Mouse (Mus musculus) limb, embryonic 10.5 days (tissue): Measurements from ENCODE around the gene Rad51. TPM values are rescaled to one million over a fixed set of nuclear protein-coding genes. Genes with fewer than 3 reads are reported as not detected.

Source experiments
- DNase-seq: peaks from one replicate; pipeline ENCODE4 v3.0.0-alpha.2; 2017; ENCODE audit warnings: low spot score
- H3K27ac ChIP-seq: fragments of 300-500 bp; sonication (generic); 2 replicates; pipeline ENCODE4 v1.5.1; 2016; ENCODE audit warnings: mild to moderate bottlenecking
- H3K27me3 ChIP-seq: fragments of 300-500 bp; sonication (generic); 2 replicates; pipeline ENCODE4 v1.6.1; 2016; ENCODE audit warnings: low read depth, mild to moderate bottlenecking; ENCODE audit not compliant: poor library complexity, severe bottlenecking
- H3K36me3 ChIP-seq: fragments of 300-500 bp; sonication (generic); 2 replicates; pipeline ENCODE4 v1.6.1; 2016; ENCODE audit warnings: mild to moderate bottlenecking, moderate library complexity
- H3K4me1 ChIP-seq: fragments of 300-500 bp; sonication (generic); 2 replicates; pipeline ENCODE4 v1.6.1; 2016
- H3K4me3 ChIP-seq: fragments of 300-500 bp; sonication (generic); 2 replicates; pipeline ENCODE4 v1.5.1; 2016; ENCODE audit warnings: mild to moderate bottlenecking, moderate library complexity
- H3K9me3 ChIP-seq: fragments of 300-500 bp; sonication (generic); replicated peaks from 2 replicates; pipeline ENCODE4 v1.6.1; 2016; ENCODE audit warnings: mild to moderate bottlenecking
- WGBS: fragments of 180-500 bp; shearing (Covaris S2); methylation state at CpG from one replicate; pipeline ENCODE4 v1.1.7; 2016; 5-methylcytosine and 5-hydroxymethylcytosine counted together
- polyA plus RNA-seq: library from polyadenylated mRNA; unstranded; fragments of >200 nt; fragmentation: Nextera tagmentation; extraction: Ambion mirVana; gene quantifications from 2 replicates; pipeline ENCODE4 v1.2.1, GENCODE M21; 2016

Rad51 gene
- polyA plus RNA-seq, 1 experiment from 2014 or later = 95.9 TPM

GRCm38 (mm10) chr2:119194140-119194539 lies 81.5 kb downstream of the Rad51 start:
- 87% methylated on average over 5 of the region's 5 CpGs for WGBS
- Histone ChIP-seq H3K4me1 (peaks cover 47% of the 10 kb centered on the region), H3K27ac (no peak overlapping the region), H3K36me3 (no peaks in the 10 kb centered on the region), H3K4me3 (no peak overlapping the region), H3K9me3 (no peaks in the 10 kb centered on the region), H3K27me3 (no peaks in the 10 kb centered on the region)
- DNase-seq = no peak

GRCm38 (mm10) chr2:119196316-119197108 lies 83.9 kb downstream of the Rad51 start:
- no peaks in the 10 kb centered on the region for H3K27me3 ChIP-seq
- 8% methylated on average over 4 of the region's 4 CpGs for WGBS
- H3K4me1 ChIP-seq = peaks cover 48% of the 10 kb centered on the region
- H3K9me3 ChIP-seq = no peaks in the 10 kb centered on the region
- H3K4me3 ChIP-seq = no peak overlapping the region
- peak; percentile 73 for DNase-seq
- peak overlapping the region; percentile 80 for H3K27ac ChIP-seq
- no peaks in the 10 kb centered on the region for H3K36me3 ChIP-seq

Other genes with a start within 250 kb of the Rad51 start
- gene Bahd1, start 212.4 kb upstream of the Rad51 start, polyA plus RNA-seq = 2.4 and 2.6 TPM in 2 replicates
- gene Chst14, start 186.3 kb upstream of the Rad51 start, polyA plus RNA-seq = 26.2 and 30.3 TPM in 2 replicates
- 18.2 and 19.7 TPM in 2 replicates for gene Ccdc32, start 83.4 kb upstream of the Rad51 start, polyA plus RNA-seq
- gene Rpusd2, start 78.0 kb upstream of the Rad51 start, polyA plus RNA-seq = 6.9 and 8.8 TPM in 2 replicates
- 42.5 and 58.0 TPM in 2 replicates for gene Knl1, start 65.7 kb upstream of the Rad51 start, polyA plus RNA-seq
- 52.1 and 53.8 TPM in 2 replicates for gene Rmdn3, start 44.2 kb downstream of the Rad51 start, polyA plus RNA-seq
- 6.5 and 8.4 TPM in 2 replicates for gene Gchfr, start 55.0 kb downstream of the Rad51 start, polyA plus RNA-seq
- 0.73 and 0.95 TPM in 2 replicates for gene Gm14137, start 61.7 kb downstream of the Rad51 start, polyA plus RNA-seq
- 62.1 and 64.2 TPM in 2 replicates for gene Zfyve19, start 95.8 kb downstream of the Rad51 start, polyA plus RNA-seq
- 28.7 and 30.4 TPM in 2 replicates for gene Dnajc17, start 96.0 kb downstream of the Rad51 start, polyA plus RNA-seq
- not detected in 2 replicates for gene Ppp1r14d, start 117.1 kb downstream of the Rad51 start, polyA plus RNA-seq
- gene Spint1, start 124.6 kb downstream of the Rad51 start, polyA plus RNA-seq = 8.9 and 9.5 TPM in 2 replicates
- gene Rhov, start 158.5 kb downstream of the Rad51 start, polyA plus RNA-seq = 2.7 and 7.6 TPM in 2 replicates
- gene Vps18, start 175.9 kb downstream of the Rad51 start, polyA plus RNA-seq = 23.0 and 26.9 TPM in 2 replicates
- gene Dll4, start 213.0 kb downstream of the Rad51 start, polyA plus RNA-seq = 5.3 and 6.0 TPM in 2 replicates
- gene Chac1, start 238.4 kb downstream of the Rad51 start, polyA plus RNA-seq = 0.62 and 0.86 TPM in 2 replicates